Mouse (Mus musculus) c-Kit-positive CD71-positive TER-119-positive erythroid progenitor cells, embryonic 14.5 days (primary cell): ENCODE data around the gene Cept1.

Experiments used
- DNase-seq: peaks from one replicate; pipeline ENCODE4 v3.0.0-alpha.2; 2013; ENCODE audit warnings: low spot score

The Cept1 gene

GRCm38 (mm10) chr3:106494417-106494950, 53.1 kb downstream of the Cept1 start:
- peak; percentile 40 for DNase-seq

GRCm38 (mm10) chr3:106493882-106494281, 53.7 kb downstream of the Cept1 start:
- no peak for DNase-seq

GRCm38 (mm10) chr3:106493202-106493601, 54.4 kb downstream of the Cept1 start:
- no peak for DNase-seq

- DNase-seq, result peak; percentile 24
Observed at GRCm38 (mm10) chr3:106492723-106493122, 54.9 kb downstream of the Cept1 start.

GRCm38 (mm10) chr3:106490239-106490638, 57.4 kb downstream of the Cept1 start:
- DNase-seq, result no peak

GRCm38 (mm10) chr3:106487551-106487950, 60.1 kb downstream of the Cept1 start:
- no peak for DNase-seq

- DNase-seq, result no peak
Observed at GRCm38 (mm10) chr3:106485810-106486209, 61.8 kb downstream of the Cept1 start.

- DNase-seq, result no peak
Observed at GRCm38 (mm10) chr3:106484861-106485260, 62.7 kb downstream of the Cept1 start.

- no peak for DNase-seq
Observed at GRCm38 (mm10) chr3:106483796-106484405, 63.7 kb downstream of the Cept1 start.

GRCm38 (mm10) chr3:106483297-106483696, 64.3 kb downstream of the Cept1 start:
- DNase-seq, result no peak

GRCm38 (mm10) chr3:106482281-106483081, 65.1 kb downstream of the Cept1 start, which contains the start of gene Dennd2d:
Dennd2d (plus strand) TSS chr3:106482405.
- DNase-seq, result no peak

GRCm38 (mm10) chr3:106476863-106477262, 70.7 kb downstream of the Cept1 start:
- no peak for DNase-seq

GRCm38 (mm10) chr3:106474210-106474609, 73.4 kb downstream of the Cept1 start:
- no peak for DNase-seq

- DNase-seq, result no peak
Observed at GRCm38 (mm10) chr3:106464750-106465149, 82.9 kb downstream of the Cept1 start.

GRCm38 (mm10) chr3:106462493-106462892, 85.1 kb downstream of the Cept1 start:
- DNase-seq, result no peak

GRCm38 (mm10) chr3:106462059-106462470, 85.5 kb downstream of the Cept1 start:
- DNase-seq, result no peak

GRCm38 (mm10) chr3:106457298-106457869, 90.2 kb downstream of the Cept1 start:
- DNase-seq, result no peak

GRCm38 (mm10) chr3:106452616-106453015, 95.0 kb downstream of the Cept1 start:
- no peak for DNase-seq
